Mouse (Mus musculus): ENCODE data around the gene Ly6g. TPM values are rescaled to one million over a fixed set of nuclear protein-coding genes. Genes with fewer than 3 reads are reported as not detected.
"Not testable (repeated sequence)": the region's sequence is repeated elsewhere in the genome, so short reads cannot be mapped to it uniquely, and the experiment has no call there.

Ly6g gene
- polyA plus RNA-seq, 1 experiment from 2014 or later = not detected

- not testable (repeated sequence) for H3K9ac ChIP-seq (ENCODE audit: low read length); H3K27me3 ChIP-seq (ENCODE audit: control insufficient read depth, insufficient read depth, low read length); H3K4me2 ChIP-seq (ENCODE audit: low read depth); H3K36me3 ChIP-seq (ENCODE audit: control insufficient read depth, insufficient read depth, low read length); H3K27ac ChIP-seq (ENCODE audit: low read depth, low read length); H3K9me3 ChIP-seq (ENCODE audit: control insufficient read depth, low read length); ATAC-seq (ENCODE audit: insufficient read depth, low FRiP score, low TSS enrichment); H3K4me1 ChIP-seq (ENCODE audit: control insufficient read depth, insufficient read depth, low read length); H3K4me3 ChIP-seq (ENCODE audit: low read depth, low read length); DNase-seq (ENCODE audit: low spot score)
- 96% methylated on average over 2 of the region's 2 CpGs for WGBS
These were observed 19.8 kb upstream of the Ly6g start for GRCm38 (mm10) chr15:75135090-75135783.

GRCm38 (mm10) chr15:75137739-75138138 lies 17.3 kb upstream of the Ly6g start:
- not testable (repeated sequence) for H3K9ac ChIP-seq (ENCODE audit: low read length); H3K9me3 ChIP-seq (ENCODE audit: control insufficient read depth, low read length); H3K4me3 ChIP-seq (ENCODE audit: low read depth, low read length); H3K4me2 ChIP-seq (ENCODE audit: low read depth); H3K27me3 ChIP-seq (ENCODE audit: control insufficient read depth, insufficient read depth, low read length); H3K27ac ChIP-seq (ENCODE audit: low read depth, low read length); H3K4me1 ChIP-seq (ENCODE audit: control insufficient read depth, insufficient read depth, low read length); ATAC-seq (ENCODE audit: insufficient read depth, low FRiP score, low TSS enrichment); H3K36me3 ChIP-seq (ENCODE audit: control insufficient read depth, insufficient read depth, low read length); DNase-seq (ENCODE audit: low spot score)
- 81% methylated on average over 3 of the region's 3 CpGs for WGBS

- H3K27me3 ChIP-seq (ENCODE audit: control insufficient read depth, insufficient read depth, low read length); H3K27ac ChIP-seq (ENCODE audit: low read depth, low read length); H3K4me2 ChIP-seq (ENCODE audit: low read depth); ATAC-seq (ENCODE audit: insufficient read depth, low FRiP score, low TSS enrichment); H3K36me3 ChIP-seq (ENCODE audit: control insufficient read depth, insufficient read depth, low read length); H3K9me3 ChIP-seq (ENCODE audit: control insufficient read depth, low read length); H3K9ac ChIP-seq (ENCODE audit: low read length); H3K4me3 ChIP-seq (ENCODE audit: low read depth, low read length); H3K4me1 ChIP-seq (ENCODE audit: control insufficient read depth, insufficient read depth, low read length): not testable (repeated sequence)
- WGBS = 50% methylated on average over 6 of the region's 6 CpGs
- peak; percentile 41 for DNase-seq (ENCODE audit: low spot score)
These were observed 13.2 kb upstream of the Ly6g start for GRCm38 (mm10) chr15:75141812-75142360.

- Histone ChIP-seq H3K27me3 (ENCODE audit: control insufficient read depth, insufficient read depth, low read length) (no peaks in the 10 kb centered on the region), H3K4me2 (ENCODE audit: low read depth) (no peak overlapping the region), H3K9me3 (ENCODE audit: control insufficient read depth, low read length) (no peaks in the 10 kb centered on the region), H3K4me3 (ENCODE audit: low read depth, low read length) (no peak overlapping the region), H3K27ac (ENCODE audit: low read depth, low read length) (no peak overlapping the region), H3K4me1 (ENCODE audit: control insufficient read depth, insufficient read depth, low read length) (no peaks in the 10 kb centered on the region), H3K36me3 (ENCODE audit: control insufficient read depth, insufficient read depth, low read length) (no peaks in the 10 kb centered on the region), H3K9ac (ENCODE audit: low read length) (no peak overlapping the region)
- no peak for ATAC-seq (ENCODE audit: insufficient read depth, low FRiP score, low TSS enrichment)
- WGBS = 56% methylated on average over 3 of the region's 3 CpGs
- no peak for DNase-seq (ENCODE audit: low spot score)
These were observed 11.3 kb upstream of the Ly6g start for GRCm38 (mm10) chr15:75143735-75144134.

GRCm38 (mm10) chr15:75153087-75153486 lies 2.0 kb upstream of the Ly6g start:
- Histone ChIP-seq H3K4me1 (ENCODE audit: control insufficient read depth, insufficient read depth, low read length) (no peaks in the 10 kb centered on the region), H3K4me3 (ENCODE audit: low read depth, low read length) (no peak overlapping the region), H3K9ac (ENCODE audit: low read length) (no peak overlapping the region), H3K27ac (ENCODE audit: low read depth, low read length) (no peak overlapping the region), H3K9me3 (ENCODE audit: control insufficient read depth, low read length) (no peaks in the 10 kb centered on the region), H3K36me3 (ENCODE audit: control insufficient read depth, insufficient read depth, low read length) (no peaks in the 10 kb centered on the region), H3K27me3 (ENCODE audit: control insufficient read depth, insufficient read depth, low read length) (no peaks in the 10 kb centered on the region), H3K4me2 (ENCODE audit: low read depth) (no peak overlapping the region)
- no peak for ATAC-seq (ENCODE audit: insufficient read depth, low FRiP score, low TSS enrichment)
- DNase-seq (ENCODE audit: low spot score) = no peak

- WGBS = 50% methylated on average over 1 of the region's 1 CpGs
- H3K9me3 ChIP-seq (ENCODE audit: control insufficient read depth, low read length) = no peaks in the 10 kb centered on the region
- H3K4me3 ChIP-seq (ENCODE audit: low read depth, low read length) = no peak overlapping the region
- ATAC-seq (ENCODE audit: insufficient read depth, low FRiP score, low TSS enrichment) (no peak), DNase-seq (ENCODE audit: low spot score) (no peak)
- H3K27me3 ChIP-seq (ENCODE audit: control insufficient read depth, insufficient read depth, low read length) = no peaks in the 10 kb centered on the region
- no peak overlapping the region for H3K4me2 ChIP-seq (ENCODE audit: low read depth)
- no peak overlapping the region for H3K9ac ChIP-seq (ENCODE audit: low read length)
- no peaks in the 10 kb centered on the region for H3K36me3 ChIP-seq (ENCODE audit: control insufficient read depth, insufficient read depth, low read length)
- no peaks in the 10 kb centered on the region for H3K4me1 ChIP-seq (ENCODE audit: control insufficient read depth, insufficient read depth, low read length)
- H3K27ac ChIP-seq (ENCODE audit: low read depth, low read length) = no peak overlapping the region
These were observed 2.6 kb downstream of the Ly6g start for GRCm38 (mm10) chr15:75157646-75158045.

- 60% methylated on average over 1 of the region's 1 CpGs for WGBS
- H3K9ac ChIP-seq (ENCODE audit: low read length) = no peak overlapping the region
- DNase-seq (ENCODE audit: low spot score) = no peak
These were observed 20.5 kb downstream of the Ly6g start for GRCm38 (mm10) chr15:75175506-75175905.

GRCm38 (mm10) chr15:75186291-75186690 lies 31.3 kb downstream of the Ly6g start:
- whole genome bisulfite sequencing = 18% methylated on average over 2 of the region's 2 CpGs
- Histone ChIP-seq H3K27ac (ENCODE audit: low read depth, low read length) (no peak overlapping the region), H3K27me3 (ENCODE audit: control insufficient read depth, insufficient read depth, low read length) (no peaks in the 10 kb centered on the region)

More at GRCm38 (mm10) chr15:75175506-75175905, 20.5 kb downstream of the Ly6g start:
- no peak for ATAC-seq (ENCODE audit: insufficient read depth, low FRiP score, low TSS enrichment)
- H3K4me1 ChIP-seq (ENCODE audit: control insufficient read depth, insufficient read depth, low read length) = no peaks in the 10 kb centered on the region
- H3K4me2 ChIP-seq (ENCODE audit: low read depth) = no peak overlapping the region
- no peaks in the 10 kb centered on the region for H3K27me3 ChIP-seq (ENCODE audit: control insufficient read depth, insufficient read depth, low read length)
- no peak overlapping the region for H3K4me3 ChIP-seq (ENCODE audit: low read depth, low read length)
- no peaks in the 10 kb centered on the region for H3K36me3 ChIP-seq (ENCODE audit: control insufficient read depth, insufficient read depth, low read length)
- no peak overlapping the region for H3K27ac ChIP-seq (ENCODE audit: low read depth, low read length)
- H3K9me3 ChIP-seq (ENCODE audit: control insufficient read depth, low read length) = no peaks in the 10 kb centered on the region

GRCm38 (mm10) chr15:75189116-75189515 lies 34.1 kb downstream of the Ly6g start:
- H3K9me3 ChIP-seq (ENCODE audit: control insufficient read depth, low read length) = no peaks in the 10 kb centered on the region
- H3K4me1 ChIP-seq (ENCODE audit: control insufficient read depth, insufficient read depth, low read length) = no peaks in the 10 kb centered on the region
- H3K4me3 ChIP-seq (ENCODE audit: low read depth, low read length) = no peak overlapping the region
- no peaks in the 10 kb centered on the region for H3K36me3 ChIP-seq (ENCODE audit: control insufficient read depth, insufficient read depth, low read length)
- peak; percentile 13 for DNase-seq (ENCODE audit: low spot score)
- no peak for ATAC-seq (ENCODE audit: insufficient read depth, low FRiP score, low TSS enrichment)
- 75% methylated on average over 2 of the region's 2 CpGs for WGBS
- no peak overlapping the region for H3K4me2 ChIP-seq (ENCODE audit: low read depth)
- no peak overlapping the region for H3K27ac ChIP-seq (ENCODE audit: low read depth, low read length)
- no peaks in the 10 kb centered on the region for H3K27me3 ChIP-seq (ENCODE audit: control insufficient read depth, insufficient read depth, low read length)
- H3K9ac ChIP-seq (ENCODE audit: low read length) = no peak overlapping the region

More at GRCm38 (mm10) chr15:75186291-75186690, 31.3 kb downstream of the Ly6g start:
- no peak for ATAC-seq (ENCODE audit: insufficient read depth, low FRiP score, low TSS enrichment)
- H3K4me1 ChIP-seq (ENCODE audit: control insufficient read depth, insufficient read depth, low read length) = no peaks in the 10 kb centered on the region
- H3K4me3 ChIP-seq (ENCODE audit: low read depth, low read length) = no peak overlapping the region
- DNase-seq (ENCODE audit: low spot score) = no peak
- H3K9me3 ChIP-seq (ENCODE audit: control insufficient read depth, low read length) = no peaks in the 10 kb centered on the region
- H3K9ac ChIP-seq (ENCODE audit: low read length) = no peak overlapping the region
- no peak overlapping the region for H3K4me2 ChIP-seq (ENCODE audit: low read depth)
- H3K36me3 ChIP-seq (ENCODE audit: control insufficient read depth, insufficient read depth, low read length) = no peaks in the 10 kb centered on the region

Measured in neural tube, embryonic 11.5 days (tissue).